Mouse (Mus musculus): Measurements from ENCODE around the gene Mc1r.
A peak's percentile ranks its signal among the peaks of the same experiment; 100 is the strongest.
"Not testable (repeated sequence)": the region's sequence is repeated elsewhere in the genome, so short reads cannot be mapped to it uniquely, and the experiment has no call there.

Mc1r gene

DNA sequence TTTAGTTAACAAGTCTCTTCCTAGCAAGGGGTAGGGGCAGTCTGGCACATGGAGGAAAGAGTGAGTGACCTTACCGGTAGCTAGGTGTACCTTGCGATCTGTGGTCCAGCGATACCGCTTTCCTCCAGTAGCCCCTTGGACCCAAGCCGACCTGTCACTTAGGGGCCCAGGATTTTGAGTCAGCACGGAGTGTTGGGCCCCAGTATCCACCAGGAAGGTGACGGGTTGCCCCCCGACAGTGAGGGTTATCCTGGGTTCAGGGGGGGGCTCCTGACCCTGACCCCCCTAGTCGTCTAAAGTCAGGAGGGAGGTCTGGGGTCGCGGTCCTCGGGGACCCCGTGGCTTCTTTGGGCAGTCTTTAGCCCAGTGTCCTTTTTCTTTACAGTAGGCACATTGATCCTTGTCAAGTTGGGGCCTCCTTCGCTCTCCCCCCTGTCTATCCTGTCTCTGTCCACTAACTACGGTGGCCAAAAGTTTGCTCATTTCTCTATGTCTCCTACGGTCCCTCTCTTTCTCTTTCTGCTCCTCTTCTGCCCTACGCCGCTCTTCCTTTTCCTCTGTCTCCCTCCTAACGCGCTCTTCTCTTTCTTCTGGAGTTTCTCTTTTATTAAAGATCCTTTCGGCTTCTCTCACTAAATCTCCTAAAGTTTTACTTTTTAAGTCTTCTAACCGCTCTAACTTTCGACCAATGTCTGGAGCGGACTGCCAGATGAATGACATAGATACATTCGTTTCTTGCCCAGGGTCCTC is 24.9 kb downstream of the Mc1r start:
- no peak for DNase-seq

DNA sequence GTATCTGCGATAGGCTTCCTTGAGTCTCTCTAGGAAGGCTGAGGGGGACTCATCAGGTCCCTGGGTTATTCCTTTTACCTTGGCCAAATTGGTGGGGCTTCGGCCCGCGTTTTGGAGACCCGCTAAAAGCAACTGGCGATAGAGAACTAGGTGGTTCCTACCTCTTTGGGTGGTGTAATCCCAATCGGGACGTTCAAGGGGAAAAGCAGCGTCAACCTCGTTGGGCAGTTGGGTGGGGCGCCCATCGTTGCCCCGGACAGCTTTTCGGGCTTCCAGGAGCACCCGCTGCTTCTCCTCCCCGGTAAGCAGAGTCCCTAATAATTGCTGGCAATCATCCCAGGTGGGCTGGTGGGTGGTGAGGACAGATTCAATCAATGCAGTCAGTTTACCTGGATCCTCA is 25.5 kb downstream of the Mc1r start:
- no peak for DNase-seq

DNA sequence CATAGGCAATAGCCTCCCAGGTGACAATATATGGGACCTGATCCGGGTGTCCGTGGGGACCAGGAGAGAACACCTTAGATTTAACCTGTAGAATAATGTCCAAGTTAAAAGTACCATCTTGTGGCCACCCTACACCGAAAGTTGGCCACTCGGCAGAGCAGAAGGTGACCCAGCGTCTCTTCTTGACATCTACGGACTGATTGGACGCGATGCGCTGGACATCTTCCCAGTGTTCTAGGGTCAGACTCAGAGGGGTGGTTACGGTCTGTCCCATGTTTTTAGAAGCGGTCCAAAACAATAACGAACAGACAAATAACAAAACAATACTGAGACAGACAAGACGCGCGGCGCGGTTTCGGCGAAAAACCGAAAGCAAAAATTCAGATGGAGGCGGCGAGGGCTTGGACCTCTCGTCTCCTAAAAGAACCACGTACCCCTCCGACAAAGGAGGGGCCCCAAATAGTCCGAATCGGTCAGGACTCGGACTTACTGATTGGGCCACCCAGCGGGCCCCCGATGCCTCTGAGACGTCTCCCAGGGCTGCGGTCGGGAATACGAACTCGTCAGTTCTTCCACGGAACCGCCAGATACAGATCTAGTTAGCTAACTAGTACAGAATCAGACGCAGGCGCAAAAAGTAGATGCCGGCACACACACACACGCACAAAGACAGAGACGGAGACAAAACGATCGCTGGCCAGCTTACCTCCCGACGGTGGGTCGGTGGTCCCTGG is 26.5 kb downstream of the Mc1r start:
- DNase-seq: not testable (repeated sequence)

DNA sequence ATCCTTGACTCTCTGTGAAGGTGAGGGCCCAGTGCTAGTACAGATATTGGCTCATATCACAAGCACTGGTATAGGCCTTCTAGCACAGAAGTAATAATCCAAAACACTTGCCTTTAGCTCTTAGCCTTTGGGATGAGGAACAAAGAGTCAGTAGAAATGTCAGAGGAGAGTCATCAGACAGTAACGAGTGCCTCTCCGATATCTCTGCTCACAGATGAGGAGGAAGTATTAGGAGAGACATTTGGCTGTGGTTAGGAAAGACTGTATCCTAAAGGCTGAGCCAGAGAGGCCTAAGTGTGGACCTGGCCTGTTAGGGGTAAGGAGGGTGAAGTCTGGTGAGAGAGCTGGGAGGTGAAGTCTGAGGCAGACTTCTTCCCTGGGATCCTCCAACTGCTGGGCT is 34.9 kb downstream of the Mc1r start:
- DNase-seq: no peak

DNA sequence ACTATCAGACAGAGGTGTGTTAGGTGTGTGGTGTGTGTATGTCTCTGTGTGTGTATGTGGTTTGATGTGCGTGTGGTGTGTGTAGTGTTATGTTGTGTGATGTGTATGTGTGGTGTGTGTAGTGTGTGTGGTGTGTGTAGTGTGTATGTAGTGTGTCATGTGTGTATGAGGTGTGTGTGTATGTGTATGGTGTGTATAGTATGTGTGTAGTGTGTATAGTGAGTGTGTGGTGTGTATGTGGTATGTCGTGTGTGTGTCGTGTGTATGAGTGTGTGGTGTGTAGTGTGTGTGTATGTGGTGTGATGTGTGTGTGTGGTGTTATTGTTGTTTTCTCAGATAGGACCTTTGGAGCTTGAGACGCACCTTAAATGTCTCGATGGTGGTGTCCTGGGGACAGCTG is 35.4 kb downstream of the Mc1r start:
- DNase-seq: no peak

- DNase-seq: peak; percentile 96
Observed at GRCm38 (mm10) chr8:123442871-123443575, 36.1 kb downstream of the Mc1r start.

DNA sequence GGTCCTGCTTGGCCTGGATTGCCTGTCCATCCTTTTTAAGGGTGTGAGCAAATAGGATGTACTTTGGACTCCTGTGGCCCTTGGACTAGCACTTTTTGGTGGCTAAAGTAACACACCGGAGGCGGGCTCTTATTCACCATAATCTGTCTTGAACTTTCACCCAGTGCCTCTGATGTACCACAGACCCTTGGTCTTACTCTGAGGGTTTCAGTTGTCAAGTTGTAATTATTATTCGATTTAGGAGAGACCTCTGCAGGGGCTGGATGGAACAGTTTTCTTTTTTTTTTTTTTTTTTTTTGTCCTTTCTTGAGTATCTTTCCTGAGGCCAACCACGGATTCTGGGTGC is 36.6 kb downstream of the Mc1r start:
- no peak for DNase-seq

- no peak for DNase-seq
Observed at GRCm38 (mm10) chr8:123444131-123444530, 37.2 kb downstream of the Mc1r start.

DNA sequence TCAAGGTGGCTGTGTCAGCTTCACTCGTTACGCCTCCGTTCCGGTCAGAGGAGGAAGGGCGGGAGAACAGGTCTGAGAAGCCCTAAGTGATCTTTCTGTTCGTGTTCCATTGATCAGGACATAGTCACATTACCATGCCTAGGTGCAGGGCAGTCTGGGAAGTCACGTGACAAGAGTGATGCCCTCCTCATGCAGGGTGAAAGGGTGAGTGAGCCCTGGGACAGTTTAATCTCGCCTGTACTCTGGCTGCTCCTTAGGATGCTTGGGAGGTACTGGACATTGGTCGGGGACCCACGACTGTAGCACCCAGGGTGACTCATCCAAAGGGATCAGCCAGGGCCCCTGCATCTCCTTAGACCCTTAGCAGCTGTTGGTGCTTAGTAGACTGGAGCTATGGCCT is 39.1 kb downstream of the Mc1r start:
- no peak for DNase-seq

- DNase-seq: no peak
Observed at GRCm38 (mm10) chr8:123446799-123447198, 39.9 kb downstream of the Mc1r start.

- no peak for DNase-seq
Observed at GRCm38 (mm10) chr8:123450783-123451182, 43.9 kb downstream of the Mc1r start.

- not testable (repeated sequence) for DNase-seq
Observed at GRCm38 (mm10) chr8:123451747-123452146, 44.8 kb downstream of the Mc1r start.

- DNase-seq: no peak
Observed at GRCm38 (mm10) chr8:123452149-123452548, 45.2 kb downstream of the Mc1r start.

GRCm38 (mm10) chr8:123453291-123453690 is 46.4 kb downstream of the Mc1r start:
- no peak for DNase-seq

GRCm38 (mm10) chr8:123453951-123454350 is 47.0 kb downstream of the Mc1r start:
- DNase-seq: no peak

DNA sequence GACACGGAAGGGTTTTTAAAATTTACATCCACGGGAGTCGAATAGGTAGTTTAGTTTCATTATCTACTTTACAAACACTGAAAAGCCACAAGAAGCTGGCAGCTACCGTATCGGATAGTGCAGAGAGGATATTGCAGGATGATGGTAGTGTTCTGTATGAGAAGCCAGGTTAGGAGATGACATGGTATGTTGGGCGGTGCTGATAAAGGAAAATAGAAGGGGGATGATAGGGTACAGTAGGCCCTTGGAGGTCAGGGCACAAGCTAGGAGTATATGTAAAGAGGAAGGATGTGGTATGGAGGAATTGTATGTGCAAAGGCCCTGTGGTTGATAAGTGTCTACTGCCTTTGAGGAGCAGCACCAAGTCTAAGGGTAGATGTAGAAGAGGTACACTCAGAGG is 47.7 kb downstream of the Mc1r start:
- DNase-seq: no peak
